Mouse (Mus musculus) layer of hippocampus, postnatal 10 days (tissue): Measurements from ENCODE around the gene Elovl5. TPM values are rescaled to one million over a fixed set of nuclear protein-coding genes. Genes with fewer than 3 reads are reported as not detected.
A peak's percentile ranks its signal among the peaks of the same experiment; 100 is the strongest.

Source experiments
- DNase-seq, 2 experiments: peaks; one replicate each; pipeline ENCODE4 v3.0.0; 2021; ENCODE audit warnings: low spot score in 2 of 2
- long read RNA-seq: library from polyadenylated mRNA; stranded (forward); transcript quantifications from one replicate; pipeline ENCODE4 v2.0.0, GENCODE M21; 2023
- total RNA-seq, 2 experiments: library from RNA; stranded (reverse); gene quantifications; 2 replicates each; pipeline ENCODE4 v1.2.3; 2021

The Elovl5 gene
- total RNA-seq, result 10 to 100 TPM; 85.5 to 89.5 TPM
- long read RNA-seq, transcript Elovl5-201 (8 exons, 2,782 nt), result major isoform, 48 of 84 reads
- long read RNA-seq, partial matches to known transcripts, result 20 of 84 reads
- long read RNA-seq, other reads (novel, unspliced or antisense), result 16 of 84 reads

DNA sequence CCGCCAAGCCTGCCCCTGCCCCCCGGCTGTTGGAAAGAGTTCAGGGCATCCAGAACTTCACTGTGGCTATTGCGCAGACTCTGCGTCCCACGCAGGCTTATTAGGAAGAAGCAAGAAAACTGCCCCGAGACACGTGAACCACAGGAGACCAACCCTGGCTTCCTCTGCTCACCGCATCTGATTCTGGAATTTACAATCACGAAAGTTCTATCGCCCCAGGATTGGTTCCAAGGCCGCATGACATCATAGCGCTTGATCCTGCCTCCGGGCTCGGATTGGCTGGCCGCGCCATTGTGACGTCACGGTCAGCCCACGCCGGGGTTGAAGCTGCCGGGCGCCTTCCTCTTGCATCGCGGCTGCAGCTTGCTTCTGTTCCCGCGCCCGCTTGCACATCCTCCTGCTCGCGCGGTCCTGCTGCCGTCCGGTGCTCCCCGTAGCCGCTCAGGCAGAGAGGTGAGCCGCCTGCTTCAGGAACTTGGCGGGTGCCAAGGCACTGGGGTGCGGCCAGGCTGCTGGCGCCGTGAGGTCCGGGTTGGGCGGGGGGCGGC is at the start of gene Elovl5:
Gene Elovl5 (plus strand): TSS at position 291 of the 548 bp plus-strand sequence.
- DNase-seq, result peak; percentile 99

GRCm38 (mm10) chr9:77891501-77891900 is 25.7 kb upstream of the Elovl5 start:
- DNase-seq, result no peak

DNA sequence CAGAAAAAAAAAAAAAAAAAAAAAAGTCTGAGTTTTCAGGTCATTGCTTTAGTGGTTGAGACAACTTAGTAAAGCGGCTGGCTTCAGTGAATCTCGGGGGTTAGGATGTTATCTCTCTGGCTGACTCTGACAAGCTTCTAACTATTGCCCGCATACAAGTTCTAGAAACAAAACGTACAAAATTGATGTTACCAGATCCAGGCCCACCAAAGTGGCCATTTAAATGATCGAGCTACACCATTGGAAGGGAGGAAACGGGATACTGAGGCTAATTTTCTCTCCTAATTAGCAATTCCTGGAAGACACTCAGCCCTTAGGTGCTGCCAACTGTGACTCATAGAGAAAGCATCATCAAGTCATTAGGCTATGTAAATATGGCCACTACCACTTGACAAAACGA is 18.6 kb upstream of the Elovl5 start:
- DNase-seq, result no peak

- no peak for DNase-seq
These were observed 13.0 kb upstream of the Elovl5 start for GRCm38 (mm10) chr9:77904133-77904532.

- no peak for DNase-seq
These were observed 7.4 kb upstream of the Elovl5 start for GRCm38 (mm10) chr9:77909572-77910269.

DNA sequence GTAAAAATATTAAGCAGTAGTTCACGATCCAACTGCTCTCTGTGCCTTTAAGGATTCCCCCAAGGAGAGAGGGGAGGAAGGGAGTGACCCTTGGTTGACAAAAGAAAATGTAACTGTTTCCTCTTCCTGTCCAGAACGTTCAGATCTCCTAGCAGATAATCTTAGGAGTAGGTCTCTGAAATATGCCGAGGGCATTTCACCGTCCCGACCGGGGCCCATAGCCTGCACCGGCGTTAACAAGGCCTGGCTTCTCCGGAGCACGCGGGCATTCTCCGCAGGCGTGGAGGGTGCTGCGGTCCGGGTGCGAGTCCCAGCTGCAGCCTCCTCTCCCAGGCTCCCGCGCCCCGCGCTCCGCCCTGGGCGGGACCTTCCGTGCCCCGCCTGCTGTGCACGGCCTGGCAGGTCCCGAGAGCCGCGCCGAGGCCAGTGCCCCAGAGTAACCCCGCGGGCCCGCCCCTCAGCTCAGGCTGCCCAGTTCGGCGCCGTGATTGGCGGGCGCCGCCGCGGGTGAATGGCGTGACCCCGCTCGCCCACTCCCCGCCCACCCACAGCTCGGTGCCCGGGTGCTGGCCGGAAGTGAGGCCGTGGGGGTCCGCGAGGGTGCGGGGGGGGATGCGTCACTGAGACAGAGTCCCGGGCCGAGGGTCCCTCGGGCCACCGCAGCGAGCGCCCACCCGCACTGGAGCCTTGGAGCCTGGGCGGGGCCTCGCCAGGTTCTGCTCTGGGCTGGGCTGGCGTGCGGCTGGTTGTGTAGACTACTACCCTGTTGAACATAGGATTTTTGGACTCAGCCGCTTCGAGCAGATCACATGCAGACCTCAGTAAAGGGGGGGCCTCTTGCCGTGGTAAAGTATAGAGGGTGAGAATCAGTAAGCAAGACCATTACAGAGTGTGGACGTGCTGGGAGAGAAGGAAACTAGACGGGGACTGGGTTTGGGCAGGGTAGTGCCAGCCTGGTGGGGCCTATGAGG is 6.6 kb upstream of the Elovl5 start:
- DNase-seq, result peak; percentile 79 to 89

DNA sequence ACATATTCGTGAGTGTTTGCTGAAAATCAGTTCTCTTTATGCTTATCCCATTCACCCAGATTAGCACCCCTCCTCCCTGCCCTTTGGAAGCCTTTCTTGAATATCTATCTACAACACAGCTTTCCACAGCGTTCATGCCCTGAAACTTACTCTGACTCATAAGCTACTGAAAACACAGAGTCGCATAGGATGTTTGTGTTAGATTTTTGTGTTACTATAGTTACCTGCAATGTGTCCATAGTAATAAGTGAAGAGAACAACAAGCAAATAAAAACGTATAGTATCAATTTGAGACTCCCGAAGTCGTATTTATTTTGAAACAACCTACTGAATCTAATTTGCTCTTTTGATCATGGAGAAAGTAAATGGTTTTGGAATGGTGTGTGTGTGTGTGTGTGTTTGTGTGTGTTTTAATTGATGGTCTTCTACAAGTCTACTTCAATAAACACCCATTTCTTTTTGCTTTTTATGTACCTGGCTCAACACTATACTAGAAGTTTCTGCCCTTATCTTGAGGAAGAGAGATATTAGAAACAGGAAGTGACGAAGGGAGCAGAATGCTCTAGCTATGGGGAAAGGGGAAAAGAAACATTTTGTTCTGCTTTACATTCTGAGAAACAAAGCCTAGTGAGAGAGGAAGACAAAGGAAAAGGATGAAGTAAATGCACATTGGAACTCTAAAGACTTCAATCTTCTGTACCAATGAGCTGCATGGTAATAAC is 5.5 kb upstream of the Elovl5 start:
- DNase-seq, result no peak

GRCm38 (mm10) chr9:77912246-77912645 is 4.9 kb upstream of the Elovl5 start:
- DNase-seq, result no peak

DNA sequence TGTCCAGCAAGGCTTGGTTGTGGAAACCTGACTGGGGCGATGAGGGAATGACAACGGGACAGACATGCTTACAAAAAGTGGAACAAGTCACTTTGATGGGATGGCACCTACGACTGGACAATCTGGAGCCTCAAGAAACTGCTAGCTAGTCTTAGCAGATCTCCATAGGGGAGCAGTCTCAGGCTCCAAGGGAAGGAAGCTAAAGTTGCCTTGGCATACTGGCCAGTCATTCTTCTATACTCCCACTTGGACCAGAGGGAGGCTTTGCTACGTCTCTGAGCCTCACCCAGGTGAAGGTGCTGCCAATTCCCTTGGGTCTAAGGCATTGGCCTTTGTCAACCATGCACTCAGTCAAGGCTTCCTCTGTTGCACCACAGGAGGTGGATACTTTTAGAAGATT is 2.5 kb upstream of the Elovl5 start:
- no peak for DNase-seq

GRCm38 (mm10) chr9:77915791-77916190 is 1.4 kb upstream of the Elovl5 start:
- no peak for DNase-seq

DNA sequence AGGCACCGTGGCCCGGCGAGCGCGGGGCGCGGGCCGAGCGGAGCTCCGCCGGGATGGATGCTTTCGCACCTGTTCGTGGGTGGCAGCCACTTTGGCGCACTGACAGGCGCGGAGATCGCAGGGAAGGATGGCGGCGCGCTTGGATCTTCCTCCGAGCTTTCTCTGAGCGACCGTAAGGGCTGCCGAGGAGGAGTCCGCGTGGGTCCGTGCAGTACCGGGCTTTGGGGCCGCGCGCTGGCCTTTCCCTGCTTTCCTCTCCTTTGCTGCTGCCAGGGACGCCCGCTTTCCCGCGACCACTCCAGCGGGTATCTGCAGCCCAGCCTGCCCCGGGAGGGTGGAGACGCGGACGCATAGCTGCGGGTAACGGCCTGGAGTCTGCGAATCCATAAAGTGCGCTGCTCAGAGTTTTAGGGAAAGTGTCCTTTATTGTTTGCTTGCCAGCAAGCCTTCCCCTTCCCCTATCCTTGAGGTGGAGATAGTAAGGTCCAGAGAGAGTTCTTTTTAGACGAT is 513 bp downstream of the Elovl5 start:
- DNase-seq, result no peak

DNA sequence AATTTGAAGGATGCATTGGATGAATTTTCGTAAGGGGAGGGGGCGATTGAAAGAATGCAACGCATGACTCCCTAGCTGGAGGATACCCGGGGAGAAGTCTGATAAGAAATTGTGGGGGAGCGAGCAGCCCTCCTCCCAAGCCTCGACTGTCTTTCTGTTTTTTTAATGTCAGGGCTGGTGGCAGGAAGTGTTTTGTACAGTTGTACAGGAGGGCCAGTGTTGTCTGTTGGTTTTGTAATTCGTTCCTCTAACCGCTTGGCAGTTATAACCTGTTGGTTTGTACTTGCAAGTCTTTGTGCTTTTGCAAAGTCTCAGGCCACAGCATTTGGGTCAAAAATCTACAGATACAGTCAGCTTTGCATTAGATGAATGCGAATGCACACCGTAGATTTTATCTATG is 1.0 kb downstream of the Elovl5 start:
- no peak for DNase-seq

DNA sequence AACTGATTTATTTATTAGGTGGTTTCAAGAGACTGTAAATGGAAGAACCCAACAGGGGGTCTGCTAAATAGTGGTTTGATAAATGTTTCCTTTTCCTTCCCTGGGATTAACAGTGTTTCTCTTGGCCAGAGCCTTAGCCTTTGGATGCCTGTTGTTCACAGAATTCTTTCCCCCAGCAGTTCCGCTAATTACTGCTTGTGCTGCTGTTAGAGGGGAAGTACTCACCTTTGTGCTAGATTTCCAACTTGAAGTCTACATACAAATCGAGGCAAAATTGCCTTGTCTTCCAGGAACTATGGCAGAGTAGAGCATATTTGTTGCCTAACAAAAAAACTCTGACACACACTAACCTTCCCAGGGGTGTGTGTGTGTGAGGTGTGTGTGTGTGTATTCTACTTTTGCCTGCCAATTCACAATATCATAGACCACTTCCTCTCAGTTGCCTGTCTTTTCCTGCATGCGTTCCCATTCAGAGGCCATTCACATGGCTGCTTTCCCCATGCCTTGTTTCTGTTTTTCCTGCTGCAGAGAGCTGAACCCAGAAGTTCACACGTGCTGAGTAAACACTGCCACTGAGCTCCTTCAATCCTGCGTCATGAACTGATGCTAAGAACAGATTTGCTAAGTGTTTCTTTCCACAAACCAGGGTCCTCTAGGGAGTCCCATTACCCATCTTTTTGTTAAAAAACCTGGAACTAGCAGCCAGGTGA is 2.0 kb downstream of the Elovl5 start:
- no peak for DNase-seq

- DNase-seq, result no peak
These were observed 3.3 kb downstream of the Elovl5 start for GRCm38 (mm10) chr9:77920481-77920880.

DNA sequence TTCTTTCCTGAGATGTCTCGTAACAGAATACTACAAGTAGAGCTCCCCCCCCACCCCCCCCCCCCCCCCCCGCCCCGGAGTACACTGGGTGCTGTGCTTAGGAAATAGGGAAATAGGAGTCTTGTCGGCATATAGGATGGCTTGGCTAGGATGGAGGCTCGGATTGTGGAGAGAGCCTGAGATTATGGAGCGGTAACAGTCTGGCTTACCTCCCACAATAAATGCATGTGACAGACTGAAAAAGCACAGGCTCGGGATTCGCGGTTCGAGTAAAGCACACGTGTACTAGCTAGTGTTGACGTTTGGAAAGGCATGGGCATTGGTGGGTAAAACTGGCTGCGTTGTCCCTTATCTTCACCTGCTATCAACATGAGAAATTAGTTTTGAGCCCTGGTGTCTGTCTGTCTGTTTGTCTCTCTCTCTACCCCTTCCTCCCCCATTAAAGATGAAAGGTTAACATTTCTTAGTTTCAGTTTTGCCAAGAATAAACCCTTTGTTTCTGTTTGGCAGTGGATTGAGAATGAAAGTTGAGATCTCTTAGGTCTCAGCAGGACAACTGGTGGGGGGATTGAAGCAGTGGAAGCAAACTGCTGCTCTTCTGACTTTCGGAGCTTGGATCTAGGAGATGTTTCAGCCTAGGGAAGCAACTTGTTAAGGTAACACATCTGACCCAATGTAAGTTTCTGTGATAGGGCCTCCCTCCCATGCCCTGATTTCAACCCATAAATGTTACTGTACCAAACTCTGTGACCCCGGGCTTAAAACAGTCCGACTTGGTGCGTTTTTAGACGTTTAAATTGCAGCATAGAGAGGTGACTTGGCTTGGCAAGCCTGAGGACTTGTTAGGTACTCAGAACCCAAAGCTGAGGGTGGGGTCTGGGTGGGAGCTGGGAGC is 4.4 kb downstream of the Elovl5 start:
- no peak for DNase-seq

DNA sequence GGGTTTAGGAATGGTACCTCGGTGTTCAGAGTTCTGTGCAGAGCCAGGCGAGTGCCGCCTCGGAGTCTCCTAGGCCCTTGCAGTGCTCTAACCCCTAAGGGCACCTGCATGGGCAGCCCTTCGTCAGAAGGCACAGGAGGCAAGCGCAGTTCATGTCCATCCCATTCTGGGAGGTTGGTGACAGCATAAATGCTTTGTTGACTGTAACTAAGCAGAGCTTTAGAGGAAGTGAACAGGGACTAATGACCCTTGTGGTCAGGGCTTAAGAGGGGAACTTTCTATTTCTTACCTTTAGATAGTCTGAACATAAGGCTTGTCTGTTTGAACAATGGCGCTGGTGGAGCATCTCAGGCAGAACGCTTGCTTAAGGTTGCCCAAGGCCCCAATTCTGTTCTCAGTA is 6.6 kb downstream of the Elovl5 start:
- no peak for DNase-seq

DNA sequence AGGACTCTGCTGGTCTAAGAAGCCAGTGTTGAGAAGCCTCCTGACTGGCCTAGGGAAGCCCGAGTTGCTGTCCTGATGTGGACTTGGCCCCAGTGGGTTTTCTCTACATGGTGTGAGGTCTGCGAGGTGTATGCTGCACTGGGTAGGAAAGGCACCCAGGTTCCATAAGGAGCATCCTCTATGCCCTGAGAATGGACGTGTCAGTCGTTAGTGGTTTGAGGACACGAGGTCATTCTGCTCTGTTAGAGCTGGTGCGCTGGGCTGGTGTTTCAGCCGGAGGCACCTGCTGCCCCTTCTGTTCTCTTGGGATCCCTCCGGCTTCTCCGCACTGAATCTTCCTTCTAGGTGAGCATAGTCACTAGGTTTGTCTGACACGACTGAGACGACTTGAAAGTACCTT is 7.0 kb downstream of the Elovl5 start:
- DNase-seq, result no peak

DNA sequence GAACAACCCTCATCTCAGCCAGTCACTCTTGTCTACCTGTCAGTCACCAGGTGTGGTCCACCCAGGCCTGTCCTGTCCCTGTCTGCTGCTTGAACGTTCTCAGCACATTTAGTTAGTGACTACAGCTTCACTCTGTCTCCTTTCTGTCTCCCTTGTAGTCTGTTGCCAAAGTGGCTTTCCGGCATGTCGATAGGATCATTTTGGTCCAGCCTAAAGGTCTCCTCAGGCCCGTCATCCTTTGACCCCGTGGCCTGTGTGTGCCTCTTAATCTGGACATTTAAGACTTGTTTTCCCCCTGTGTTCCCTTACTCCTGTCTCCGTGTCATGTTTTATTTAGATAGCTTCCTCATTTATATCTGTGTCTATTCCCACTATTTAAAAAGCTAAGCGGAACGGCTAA is 9.0 kb downstream of the Elovl5 start:
- DNase-seq, result no peak

GRCm38 (mm10) chr9:77926911-77927310 is 9.7 kb downstream of the Elovl5 start:
- DNase-seq, result no peak
